22 mouse cellular contexts compared by ENCODE assay signal in the genomic region with DNA sequence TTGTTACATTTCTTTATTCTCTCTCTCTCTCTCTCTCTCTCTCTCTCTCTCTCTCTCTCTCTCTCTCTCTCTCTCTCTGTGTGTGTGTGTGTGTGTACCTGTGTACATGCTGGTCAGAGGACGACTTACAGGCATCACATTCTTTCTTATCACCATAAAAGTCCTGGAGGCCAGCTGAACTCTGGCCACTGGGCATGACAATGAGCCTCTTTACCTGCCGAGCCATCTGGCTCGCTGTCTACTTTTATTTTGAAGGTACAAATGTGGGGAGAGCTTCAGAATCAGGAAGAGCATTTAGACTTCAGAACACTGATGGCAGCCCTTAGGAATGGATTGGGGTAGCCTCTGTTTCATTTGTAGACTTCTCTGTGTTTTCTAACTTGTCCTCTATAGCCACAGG.
DNase-seq lines count a peak whose midpoint lies in the region; ATAC-seq and TF ChIP-seq lines count a peak whose summit lies in the region.
"Had no signal": no experiment of that assay in that cellular context is flagged by ENCODE, and none has a peak within 500 bp of the region (broad histone marks: within the 10 kb centered on the region; RNA-seq: fewer than 3 reads in every experiment).

No protein-coding gene starts in this region.

- WGBS in intestine, postnatal 0 days: 37% methylated on average over 3 of the region's 3 CpGs
- 47% methylated on average over 3 of the region's 3 CpGs for WGBS in intestine, embryonic 16.5 days
- 23% methylated on average over 3 of the region's 3 CpGs for WGBS in limb, embryonic 12.5 days

- ATAC-seq in intestine, postnatal 0 days: peak; percentile 35; the same call in 1 of the 2 replicates
- no peak for ATAC-seq in intestine, embryonic 16.5 days
- no peak for ATAC-seq in limb, embryonic 12.5 days (ENCODE audit: insufficient number of reproducible peaks, insufficient read depth, low FRiP score, low TSS enrichment, low read depth)
- ATAC-seq: forebrain, postnatal 0 days; hindbrain, embryonic 16.5 days; intestine, embryonic 15.5 days; midbrain, embryonic 13.5 days had no signal

- H3K9ac ChIP-seq in intestine, postnatal 0 days (ENCODE audit: low read depth, low read length): no peak overlapping the region
- no peak overlapping the region for H3K9ac ChIP-seq in intestine, embryonic 16.5 days (ENCODE audit: low read depth, low read length)
- no peak overlapping the region for H3K9ac ChIP-seq in limb, embryonic 12.5 days (replicated peaks)
- H3K9ac ChIP-seq: forebrain, postnatal 0 days; heart, embryonic 15.5 days; intestine, embryonic 15.5 days; limb, embryonic 15.5 days; lung, embryonic 14.5 days; midbrain, embryonic 13.5 days; neural tube, embryonic 12.5 days had no signal

- H3K27ac ChIP-seq in intestine, postnatal 0 days (ENCODE audit: low read depth, low read length): no peak overlapping the region
- no peak overlapping the region for H3K27ac ChIP-seq in intestine, embryonic 16.5 days (ENCODE audit: low read length)
- peak overlapping the region; percentile 79; the same call in 1 of the 2 replicates for H3K27ac ChIP-seq in limb, embryonic 12.5 days
- H3K27ac ChIP-seq in layer of hippocampus, adult 2 months: no peak overlapping the region
- H3K27ac ChIP-seq: midbrain, embryonic 13.5 days; neural tube, embryonic 12.5 days had no signal

- H3K27me3 ChIP-seq in intestine, postnatal 0 days (replicated peaks; ENCODE audit: control insufficient read depth, insufficient read depth, low read length): no peaks in the 10 kb centered on the region
- H3K27me3 ChIP-seq in intestine, embryonic 16.5 days (replicated peaks; ENCODE audit: control insufficient read depth, insufficient read depth, low read length): no peaks in the 10 kb centered on the region
- no peaks in the 10 kb centered on the region for H3K27me3 ChIP-seq in limb, embryonic 12.5 days
- H3K27me3 ChIP-seq: CH12.LX; heart, embryonic 15.5 days; intestine, embryonic 15.5 days; limb, embryonic 15.5 days; midbrain, embryonic 13.5 days; neural tube, embryonic 12.5 days had no signal

- TF ChIP-seq CTCF in intestine, postnatal 0 days (IDR thresholded peaks at IDR 0.05; ENCODE audit: low read depth): no peak
- TF ChIP-seq CTCF in layer of hippocampus, adult 2 months (conservative IDR thresholded peaks at IDR 0.05): no peak

- DNase-seq in ES-CJ7 (ENCODE audit: low read depth, low spot score) (peak; percentile 55), ZHBTc4 (ENCODE audit: low read depth, low spot score) (peak; percentile 56)
- DNase-seq in right cerebral cortex, adult 18-20 months: no peak
- DNase-seq in layer of hippocampus, adult 2 months (ENCODE audit: low spot score in 2 of 2): no peak
- DNase-seq: adrenal gland, postnatal 10 days; B cell, adult 2 months; cerebellum, adult 18-20 months; cerebellum, postnatal 25 days; forebrain, postnatal 0 days; heart, postnatal 4 days; lung, embryonic 14.5 days had no signal

- H3K4me2 ChIP-seq in intestine, postnatal 0 days (replicated peaks; ENCODE audit: low read depth): no peak overlapping the region
- H3K4me2 ChIP-seq in intestine, embryonic 16.5 days (ENCODE audit: low read depth, low read length): no peak overlapping the region
- H3K4me2 ChIP-seq in limb, embryonic 12.5 days: no peak overlapping the region
- H3K4me2 ChIP-seq: heart, embryonic 15.5 days; intestine, embryonic 15.5 days; limb, embryonic 15.5 days; lung, embryonic 14.5 days; midbrain, embryonic 13.5 days; neural tube, embryonic 12.5 days had no signal

- no peaks in the 10 kb centered on the region for H3K36me3 ChIP-seq in intestine, postnatal 0 days (ENCODE audit: control insufficient read depth, insufficient read depth)
- H3K36me3 ChIP-seq in intestine, embryonic 16.5 days (ENCODE audit: control insufficient read depth, insufficient read depth, low read length): no peaks in the 10 kb centered on the region
- no peaks in the 10 kb centered on the region for H3K36me3 ChIP-seq in limb, embryonic 12.5 days
- H3K36me3 ChIP-seq: heart, embryonic 15.5 days; intestine, embryonic 15.5 days; limb, embryonic 15.5 days; midbrain, embryonic 13.5 days; neural tube, embryonic 12.5 days had no signal

- peaks cover 17% of the 10 kb centered on the region for H3K4me1 ChIP-seq in intestine, postnatal 0 days (replicated peaks; ENCODE audit: control insufficient read depth, insufficient read depth, low read length)
- H3K4me1 ChIP-seq in intestine, embryonic 16.5 days (ENCODE audit: control insufficient read depth, insufficient read depth, low read length): peaks cover 60% of the 10 kb centered on the region
- peaks cover 59% of the 10 kb centered on the region for H3K4me1 ChIP-seq in limb, embryonic 12.5 days (replicated peaks)

- H3K9me3 ChIP-seq in intestine, postnatal 0 days (ENCODE audit: control insufficient read depth): no peaks in the 10 kb centered on the region
- H3K9me3 ChIP-seq in intestine, embryonic 16.5 days (ENCODE audit: control insufficient read depth, low read length): no peaks in the 10 kb centered on the region
- no peaks in the 10 kb centered on the region for H3K9me3 ChIP-seq in limb, embryonic 12.5 days
- H3K9me3 ChIP-seq: heart, embryonic 15.5 days; intestine, embryonic 15.5 days; limb, embryonic 15.5 days; megakaryocyte, embryonic 14.5 days; midbrain, embryonic 13.5 days; neural tube, embryonic 12.5 days had no signal

- no peak overlapping the region for H3K4me3 ChIP-seq in intestine, postnatal 0 days (ENCODE audit: low read depth, low read length)
- H3K4me3 ChIP-seq in intestine, embryonic 16.5 days (ENCODE audit: low read length): no peak overlapping the region
- no peak overlapping the region for H3K4me3 ChIP-seq in limb, embryonic 12.5 days (replicated peaks)
- no peak overlapping the region for H3K4me3 ChIP-seq in layer of hippocampus, adult 2 months
- H3K4me3 ChIP-seq: heart, embryonic 15.5 days; intestine, embryonic 15.5 days; limb, embryonic 15.5 days; megakaryocyte, embryonic 14.5 days; midbrain, embryonic 13.5 days; neural tube, embryonic 12.5 days had no signal

Comparison
In these comparisons a context has a peak if more than half of its experiments do, and no peak if none do; other contexts are left out.
1. DNase-seq: peak in ES-CJ7 (single experiment) and ZHBTc4 (single experiment); none in right cerebral cortex, adult 18-20 months (single experiment) and layer of hippocampus, adult 2 months (0 of 2).